Mouse (Mus musculus) embryonic facial prominence, embryonic 12.5 days (tissue): ENCODE data around the gene Cd19. TPM values are rescaled to one million over a fixed set of nuclear protein-coding genes. Genes with fewer than 3 reads are reported as not detected.
A peak's percentile ranks its signal among the peaks of the same experiment; 100 is the strongest.

Experiments used
- ATAC-seq: fragments of 200-750 bp; cut with Nextera tagmentation; 2 replicates; pipeline ENCODE4 v1.8.0; 2017; ENCODE audit not compliant: insufficient number of reproducible peaks, insufficient read depth, low FRiP score, low TSS enrichment
- H3K27ac ChIP-seq: fragments of 300-500 bp; sonication (generic); 2 replicates; pipeline ENCODE4 v1.5.1; 2016; ENCODE audit warnings: mild to moderate bottlenecking
- H3K27me3 ChIP-seq: fragments of 300-500 bp; sonication (generic); 2 replicates; pipeline ENCODE4 v1.6.1; 2016; ENCODE audit warnings: mild to moderate bottlenecking, moderate library complexity
- H3K36me3 ChIP-seq: fragments of 300-500 bp; sonication (generic); 2 replicates; pipeline ENCODE4 v1.6.1; 2016; ENCODE audit warnings: mild to moderate bottlenecking
- H3K4me1 ChIP-seq: fragments of 300-500 bp; sonication (generic); 2 replicates; pipeline ENCODE4 v1.6.1; 2016
- H3K4me2 ChIP-seq: fragments of 300-500 bp; sonication (generic); replicated peaks from 2 replicates; pipeline ENCODE4 v1.6.1; 2016; ENCODE audit warnings: mild to moderate bottlenecking, moderate library complexity
- H3K4me3 ChIP-seq: fragments of 300-500 bp; sonication (generic); 2 replicates; pipeline ENCODE4 v1.5.1; 2016; ENCODE audit warnings: mild to moderate bottlenecking
- H3K9ac ChIP-seq: fragments of 300-500 bp; sonication (generic); 2 replicates; pipeline ENCODE4 v1.6.1; 2016; ENCODE audit warnings: mild to moderate bottlenecking, moderate library complexity
- H3K9me3 ChIP-seq: fragments of 300-500 bp; sonication (generic); 2 replicates; pipeline ENCODE4 v1.6.1; 2016; ENCODE audit warnings: mild to moderate bottlenecking, moderate library complexity
- WGBS: fragments of 180-500 bp; shearing (Covaris S2); methylation state at CpG from one replicate; pipeline ENCODE4 v1.1.7; 2016; 5-methylcytosine and 5-hydroxymethylcytosine counted together
- microRNA-seq: library from miRNA; unstranded; fragments of <30 nt; microRNA quantifications from one replicate; pipeline ENCODE4, GENCODE M21; 2017
- polyA plus RNA-seq: library from polyadenylated mRNA; unstranded; fragments of >200 nt; fragmentation: Nextera tagmentation; extraction: Ambion mirVana; gene quantifications from 2 replicates; pipeline ENCODE4 v1.2.1, GENCODE M21; 2016

Gene Cd19
- polyA plus RNA-seq, 1 experiment from 2014 or later, result not detected

GRCm38 (mm10) chr7:126374526-126374925 lies 40.2 kb downstream of the Cd19 start:
- Histone ChIP-seq H3K4me2 (no peak overlapping the region), H3K4me1 (peaks cover 8% of the 10 kb centered on the region), H3K27ac (no peak overlapping the region), H3K36me3 (peaks cover 46% of the 10 kb centered on the region), H3K9ac (no peak overlapping the region), H3K9me3 (no peaks in the 10 kb centered on the region), H3K4me3 (no peak overlapping the region), H3K27me3 (no peaks in the 10 kb centered on the region)
- ATAC-seq, result no peak
- 79% methylated on average over 6 of the region's 6 CpGs for WGBS

GRCm38 (mm10) chr7:126373007-126373406 lies 41.7 kb downstream of the Cd19 start:
- Histone ChIP-seq H3K4me3 (no peak overlapping the region), H3K36me3 (peaks cover 56% of the 10 kb centered on the region), H3K4me2 (no peak overlapping the region), H3K9ac (no peak overlapping the region), H3K27me3 (no peaks in the 10 kb centered on the region), H3K27ac (no peak overlapping the region), H3K9me3 (no peaks in the 10 kb centered on the region), H3K4me1 (peaks cover 8% of the 10 kb centered on the region)
- ATAC-seq, result no peak
- WGBS, result 83% methylated on average over 9 of the region's 9 CpGs

GRCm38 (mm10) chr7:126369393-126369792 lies 45.3 kb downstream of the Cd19 start, which contains the start of gene Lat:
TSS of gene Lat (minus strand) at chr7:126369570.
- no peak for ATAC-seq
- Histone ChIP-seq H3K4me3 (no peak within 1 kb of the TSS), H3K4me2 (no peak within 1 kb of the TSS), H3K36me3 (peaks cover 56% of the 10 kb centered on the region), H3K9ac (no peak within 1 kb of the TSS), H3K4me1 (no peaks in the 10 kb centered on the region), H3K9me3 (no peaks in the 10 kb centered on the region), H3K27ac (no peak within 1 kb of the TSS), H3K27me3 (no peaks in the 10 kb centered on the region)
- 72% methylated on average over 13 of the region's 13 CpGs for WGBS

GRCm38 (mm10) chr7:126368367-126368766 lies 46.3 kb downstream of the Cd19 start:
- ATAC-seq, result no peak
- Histone ChIP-seq H3K27ac (no peak overlapping the region), H3K9me3 (no peaks in the 10 kb centered on the region), H3K36me3 (peaks cover 58% of the 10 kb centered on the region), H3K9ac (no peak overlapping the region), H3K4me2 (no peak overlapping the region), H3K27me3 (no peaks in the 10 kb centered on the region), H3K4me3 (no peak overlapping the region), H3K4me1 (no peaks in the 10 kb centered on the region)
- WGBS, result 85% methylated on average over 8 of the region's 8 CpGs

GRCm38 (mm10) chr7:126367636-126368035 lies 47.1 kb downstream of the Cd19 start:
- Histone ChIP-seq H3K9ac (no peak overlapping the region), H3K27ac (no peak overlapping the region), H3K27me3 (no peaks in the 10 kb centered on the region), H3K36me3 (peaks cover 51% of the 10 kb centered on the region), H3K4me3 (no peak overlapping the region), H3K4me2 (no peak overlapping the region), H3K9me3 (no peaks in the 10 kb centered on the region), H3K4me1 (no peaks in the 10 kb centered on the region)
- WGBS, result 89% methylated on average over 10 of the region's 10 CpGs
- ATAC-seq, result no peak

- ATAC-seq, result no peak
- no peak overlapping the region for H3K4me3 ChIP-seq
- H3K9ac ChIP-seq, result no peak overlapping the region
- WGBS, result 84% methylated on average over 6 of the region's 6 CpGs
- H3K4me1 ChIP-seq, result no peaks in the 10 kb centered on the region
- H3K36me3 ChIP-seq, result peaks cover 10% of the 10 kb centered on the region; the same call in 1 of the 2 replicates
- no peak overlapping the region for H3K27ac ChIP-seq
- H3K4me2 ChIP-seq, result no peak overlapping the region
- no peaks in the 10 kb centered on the region for H3K9me3 ChIP-seq
- no peaks in the 10 kb centered on the region for H3K27me3 ChIP-seq
Observed at GRCm38 (mm10) chr7:126363038-126363437, 51.7 kb downstream of the Cd19 start.

- H3K4me2 ChIP-seq, result peak overlapping the region; percentile 19; the same call in 1 of the 2 replicates
- no peaks in the 10 kb centered on the region for H3K9me3 ChIP-seq
- 64% methylated on average over 13 of the region's 13 CpGs for WGBS
- H3K9ac ChIP-seq, result no peak overlapping the region
- H3K4me3 ChIP-seq, result no peak overlapping the region
- 0 out of 2 replicates have a peak, but pooled peaks cover 6% of the 10 kb centered on the region for H3K36me3 ChIP-seq
- no peaks in the 10 kb centered on the region for H3K27me3 ChIP-seq
- no peak overlapping the region for H3K27ac ChIP-seq
- no peaks in the 10 kb centered on the region; the same call in 1 of the 2 replicates for H3K4me1 ChIP-seq
- no peak for ATAC-seq
Observed at GRCm38 (mm10) chr7:126359049-126359448, 55.6 kb downstream of the Cd19 start.

Small RNA genes within 50 kb of the gene (microRNA-seq; reads per million reads assigned to microRNA genes)
- not detected for gene Mir7058

Other genes starting within 250 kb of the Cd19 start
- 73.1 and 78.5 TPM in 2 replicates for gene Xpo6, start 214.4 kb downstream of the Cd19 start, polyA plus RNA-seq
- 130 and 138 TPM in 2 replicates for gene Sbk1, start 142.3 kb downstream of the Cd19 start, polyA plus RNA-seq
- 2.8 and 3.3 TPM in 2 replicates for gene Lat, start 45.3 kb downstream of the Cd19 start, polyA plus RNA-seq
- 64.9 and 68.9 TPM in 2 replicates for gene Spns1, start 37.4 kb downstream of the Cd19 start, polyA plus RNA-seq
- 3.1 and 3.2 TPM in 2 replicates for gene Nfatc2ip, start 18.2 kb downstream of the Cd19 start, polyA plus RNA-seq
- gene Rabep2, start 13.9 kb upstream of the Cd19 start, polyA plus RNA-seq, result 35.3 and 36.7 TPM in 2 replicates
- 22.3 and 26.8 TPM in 2 replicates for gene Atp2a1, start 48.2 kb upstream of the Cd19 start, polyA plus RNA-seq
- gene Sh2b1, start 60.5 kb upstream of the Cd19 start, polyA plus RNA-seq, result 60.2 and 62.6 TPM in 2 replicates
- gene Tufm, start 72.5 kb upstream of the Cd19 start, polyA plus RNA-seq, result 138 and 141 TPM in 2 replicates
- gene Atxn2l, start 88.5 kb upstream of the Cd19 start, polyA plus RNA-seq, result 62.9 and 64.0 TPM in 2 replicates
- gene Eif3c, start 151.5 kb upstream of the Cd19 start, polyA plus RNA-seq, result 186 and 200 TPM in 2 replicates
- 0.59 and 0.96 TPM in 2 replicates for gene Apobr, start 170.1 kb upstream of the Cd19 start, polyA plus RNA-seq
- 33.3 and 34.4 TPM in 2 replicates for gene Cln3, start 170.9 kb upstream of the Cd19 start, polyA plus RNA-seq
- gene Il27, start 180.1 kb upstream of the Cd19 start, polyA plus RNA-seq, result not detected in 2 replicates
- 4.3 and 5.6 TPM in 2 replicates for gene Nupr1, start 216.0 kb upstream of the Cd19 start, polyA plus RNA-seq
- 43.6 and 48.2 TPM in 2 replicates for gene Sgf29, start 234.4 kb upstream of the Cd19 start, polyA plus RNA-seq